Mouse (Mus musculus): Measurements from ENCODE around the gene Ercc6l2.

DNA sequence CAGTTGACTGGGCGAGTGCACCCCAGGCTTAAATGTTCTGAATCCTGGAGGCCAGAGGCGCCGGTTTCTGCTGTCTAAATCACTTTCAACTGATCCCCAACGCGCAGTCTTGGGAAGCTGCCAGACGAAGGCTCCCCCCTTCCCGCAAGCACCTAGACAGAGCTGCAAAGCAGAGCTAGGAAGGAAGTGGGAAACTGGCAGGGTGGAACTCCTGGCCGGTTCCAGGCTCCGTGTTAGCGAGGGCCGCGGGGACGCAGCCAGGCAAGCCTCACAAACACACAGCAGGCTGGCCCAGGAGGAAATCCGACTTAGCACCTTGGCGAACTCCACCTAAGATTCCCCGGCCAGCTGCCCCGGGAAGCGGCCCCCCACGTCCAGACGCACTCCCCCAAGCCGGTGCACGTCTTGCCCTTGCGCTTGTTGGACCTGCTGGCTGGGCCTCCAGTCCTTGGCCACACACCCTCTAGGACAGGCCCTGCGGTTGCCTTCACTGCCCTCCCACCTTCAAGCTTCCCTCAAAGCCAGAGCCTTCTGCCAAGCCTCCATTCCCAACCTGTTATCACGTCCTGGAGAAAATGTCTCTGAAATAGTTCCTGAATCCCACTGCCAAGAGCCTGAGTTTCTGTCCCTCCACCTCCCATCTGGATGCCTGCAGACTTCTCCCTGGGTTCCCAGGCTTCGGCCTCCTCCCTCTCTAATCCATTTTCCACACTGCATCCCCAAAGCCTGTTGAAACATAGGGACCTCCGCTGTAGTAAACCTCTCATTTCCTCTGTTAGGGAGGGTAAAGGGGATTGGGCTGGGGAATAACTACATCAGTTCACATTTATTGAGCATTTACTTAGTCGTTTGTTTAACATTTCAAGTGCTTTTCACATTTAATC is 86.9 kb downstream of the Ercc6l2 start:
- TF ChIP-seq CTCF (IDR thresholded peaks at IDR 0.05; ENCODE audit: extremely low read depth, insufficient read depth, insufficient read length, insufficient replicate concordance) (no peak), POLR2A (IDR thresholded peaks at IDR 0.05; ENCODE audit: low read depth, low read length) (no peak)

Measured in spleen, adult 2 months (tissue).